Mouse (Mus musculus) stomach, embryonic 15.5 days (tissue): ENCODE data around the gene Mtor. TPM values are rescaled to one million over a fixed set of nuclear protein-coding genes. Genes with fewer than 3 reads are reported as not detected.

Source experiments
- ATAC-seq: fragments of 200-750 bp; cut with Nextera tagmentation; 2 replicates; pipeline ENCODE4 v1.8.0; 2017; ENCODE audit warnings: low read depth, moderate number of reproducible peaks, moderate TSS enrichment; ENCODE audit not compliant: insufficient read depth, low FRiP score
- H3K27ac ChIP-seq: fragments of 300-500 bp; sonication (generic); 2 replicates; pipeline ENCODE4 v1.5.1; 2015; ENCODE audit warnings: mild to moderate bottlenecking, inconsistent platforms
- H3K27me3 ChIP-seq: fragments of 300-500 bp; sonication (generic); replicated peaks from 2 replicates; pipeline ENCODE4 v1.6.1; 2015; ENCODE audit warnings: inconsistent platforms
- H3K36me3 ChIP-seq: fragments of 300-500 bp; sonication (generic); 2 replicates; pipeline ENCODE4 v1.6.1; 2015; ENCODE audit warnings: inconsistent platforms
- H3K4me1 ChIP-seq: fragments of 300-500 bp; sonication (generic); 2 replicates; pipeline ENCODE4 v1.6.1; 2015; ENCODE audit warnings: inconsistent platforms
- H3K4me2 ChIP-seq: fragments of 300-500 bp; sonication (generic); 2 replicates; pipeline ENCODE4 v1.6.1; 2015; ENCODE audit warnings: mild to moderate bottlenecking, inconsistent platforms
- H3K4me3 ChIP-seq: fragments of 300-500 bp; sonication (generic); replicated peaks from 2 replicates; pipeline ENCODE4 v1.5.1; 2015; ENCODE audit warnings: inconsistent platforms
- H3K9ac ChIP-seq: fragments of 300-500 bp; sonication (generic); 2 replicates; pipeline ENCODE4 v1.6.1; 2015; ENCODE audit warnings: inconsistent platforms
- H3K9me3 ChIP-seq: fragments of 300-500 bp; sonication (generic); 2 replicates; pipeline ENCODE4 v1.6.1; 2016; ENCODE audit warnings: inconsistent platforms
- WGBS: fragments of 180-500 bp; shearing (Covaris S2); methylation state at CpG from one replicate; pipeline ENCODE4 v1.1.7; 2015; 5-methylcytosine and 5-hydroxymethylcytosine counted together
- polyA plus RNA-seq: library from polyadenylated mRNA; unstranded; fragments of >200 nt; fragmentation: Nextera tagmentation; extraction: Ambion mirVana; gene quantifications from 2 replicates; pipeline ENCODE4 v1.2.1, GENCODE M21; 2015

Gene Mtor
- polyA plus RNA-seq, 1 experiment from 2014 or later = 12.3 TPM

GRCm38 (mm10) chr4:148604141-148604540, 155.7 kb downstream of the Mtor start:
- no peak overlapping the region for H3K4me3 ChIP-seq
- H3K9me3 ChIP-seq = no peaks in the 10 kb centered on the region
- no peak overlapping the region for H3K4me2 ChIP-seq
- WGBS = 74% methylated on average over 7 of the region's 7 CpGs
- H3K36me3 ChIP-seq = peaks cover 4% of the 10 kb centered on the region; the same call in 1 of the 2 replicates
- peak overlapping the region; percentile 36; the same call in 1 of the 2 replicates for H3K27ac ChIP-seq
- H3K27me3 ChIP-seq = no peaks in the 10 kb centered on the region
- H3K4me1 ChIP-seq = no peaks in the 10 kb centered on the region
- ATAC-seq = no peak
- H3K9ac ChIP-seq = no peak overlapping the region

GRCm38 (mm10) chr4:148604541-148605165, 156.2 kb downstream of the Mtor start:
- ATAC-seq = peak; percentile 52; the same call in 1 of the 2 replicates
- Histone ChIP-seq H3K27ac (peak overlapping the region; percentile 36; the same call in 1 of the 2 replicates), H3K9me3 (no peaks in the 10 kb centered on the region), H3K9ac (no peak overlapping the region), H3K4me3 (no peak overlapping the region), H3K4me1 (no peaks in the 10 kb centered on the region), H3K36me3 (no peaks in the 10 kb centered on the region), H3K27me3 (no peaks in the 10 kb centered on the region), H3K4me2 (no peak overlapping the region)
- WGBS = 80% methylated on average over 3 of the region's 3 CpGs

Other genes with a start within 250 kb of the Mtor start
- 0.10 and 0.14 TPM in 2 replicates for gene Disp3, start 160.6 kb upstream of the Mtor start, polyA plus RNA-seq
- 20.5 and 22.0 TPM in 2 replicates for gene Ubiad1, start 3.8 kb upstream of the Mtor start, polyA plus RNA-seq
- 4.9 and 5.9 TPM in 2 replicates for gene Angptl7, start 51.8 kb downstream of the Mtor start, polyA plus RNA-seq
- 68.1 and 78.7 TPM in 2 replicates for gene Exosc10, start 109.8 kb downstream of the Mtor start, polyA plus RNA-seq
- 222 and 230 TPM in 2 replicates for gene Srm, start 142.9 kb downstream of the Mtor start, polyA plus RNA-seq
- 1.5 and 4.4 TPM in 2 replicates for gene Masp2, start 153.9 kb downstream of the Mtor start, polyA plus RNA-seq
- 306 and 317 TPM in 2 replicates for gene Tardbp, start 178.4 kb downstream of the Mtor start, polyA plus RNA-seq
- gene Gm572, start 194.7 kb downstream of the Mtor start, polyA plus RNA-seq = 0.09 TPM in 2 replicates